Mouse (Mus musculus): ENCODE results near the gene Rps18.

- peak; percentile 84 for TF ChIP-seq CTCF (IDR thresholded peaks at IDR 0.05; ENCODE audit: low read depth)
- no peak for TF ChIP-seq EP300 (optimal IDR thresholded peaks at IDR 0.05)
These were observed 47.6 kb upstream of the Rps18 start for GRCm38 (mm10) chr17:34003426-34003825.

All from stomach, postnatal 0 days (tissue).